Mouse (Mus musculus): ENCODE measurements around the gene Phc1. TPM values are rescaled to one million over a fixed set of nuclear protein-coding genes. Genes with fewer than 3 reads are reported as not detected.
A peak's percentile ranks its signal among the peaks of the same experiment; 100 is the strongest.

The Phc1 gene
- polyA plus RNA-seq, 2 experiments = 1.8 to 2.2 TPM

GRCm38 (mm10) chr6:122308505-122309393 lies 31.6 kb downstream of the Phc1 start, which contains the start of gene M6pr:
Gene M6pr (plus strand): TSS chr6:122308720.
- H3K27ac ChIP-seq = peak within 1 kb of the TSS; percentile 67
- ATAC-seq (ENCODE audit: insufficient read depth) (peak; percentile 97), DNase-seq (ENCODE audit: low read depth in 3 of 3, low spot score in 3 of 3) (peak; percentile 91 to 95 (median 92))
- H3K36me3 ChIP-seq (replicated peaks; ENCODE audit: control insufficient read depth, insufficient read depth, low read depth) = peaks cover 18% of the 10 kb centered on the region
- TF ChIP-seq CTCF (IDR thresholded peaks at IDR 0.05; ENCODE audit: low read depth) = peak; percentile 88
- TF ChIP-seq EP300 (IDR thresholded peaks at IDR 0.05; ENCODE audit: low read depth) = no peak
- H3K9ac ChIP-seq (replicated peaks) = peak within 1 kb of the TSS; percentile 94
- WGBS (ENCODE audit: insufficient replicate concordance) = 0% methylated on average over 49 of the region's 49 CpGs
- H3K27me3 ChIP-seq (ENCODE audit: control insufficient read depth, insufficient read depth, low read length) = no peaks in the 10 kb centered on the region
- peaks cover 10% of the 10 kb centered on the region in 2 experiments for H3K4me1 ChIP-seq (replicated peaks; ENCODE audit: control insufficient read depth in 2 of 2, insufficient read depth in 2 of 2, low read length in 1 of 2)
- peak within 1 kb of the TSS; percentile 91 to 93 for H3K4me3 ChIP-seq (ENCODE audit: insufficient read depth in 1 of 2, low read depth in 2 of 2, low read length in 2 of 2)
- no peaks in the 10 kb centered on the region for H3K9me3 ChIP-seq (ENCODE audit: control insufficient read depth, low read length)
- peak within 1 kb of the TSS; percentile 90 for H3K4me2 ChIP-seq (ENCODE audit: low read depth)

GRCm38 (mm10) chr6:122308136-122308504 lies 32.2 kb downstream of the Phc1 start:
- Histone ChIP-seq H3K9ac (replicated peaks) (no peak overlapping the region), H3K36me3 (replicated peaks; ENCODE audit: control insufficient read depth, insufficient read depth, low read depth) (peaks cover 12% of the 10 kb centered on the region), H3K9me3 (ENCODE audit: control insufficient read depth, low read length) (no peaks in the 10 kb centered on the region), H3K4me2 (ENCODE audit: low read depth) (peak overlapping the region; percentile 90), H3K27ac (no peak overlapping the region), H3K4me1 (replicated peaks; ENCODE audit: control insufficient read depth in 2 of 2, insufficient read depth in 2 of 2, low read length in 1 of 2) (peaks cover 10% of the 10 kb centered on the region in 2 experiments), H3K27me3 (ENCODE audit: control insufficient read depth, insufficient read depth, low read length) (no peaks in the 10 kb centered on the region), H3K4me3 (ENCODE audit: insufficient read depth in 1 of 2, low read depth in 2 of 2, low read length in 2 of 2) (peak overlapping the region; percentile 91 to 93; a peak in 2 of 4 replicates)
- 72% methylated on average over 6 of the region's 6 CpGs for WGBS (ENCODE audit: insufficient replicate concordance)
- ATAC-seq (ENCODE audit: insufficient read depth) (no peak), DNase-seq (ENCODE audit: low read depth in 3 of 3, low spot score in 3 of 3) (no peak)
- no peak for TF ChIP-seq CTCF (IDR thresholded peaks at IDR 0.05; ENCODE audit: low read depth)
- TF ChIP-seq EP300 (IDR thresholded peaks at IDR 0.05; ENCODE audit: low read depth) = no peak

- DNase-seq (ENCODE audit: low read depth in 3 of 3, low spot score in 3 of 3) (no peak), ATAC-seq (ENCODE audit: insufficient read depth) (no peak)
- Histone ChIP-seq H3K36me3 (replicated peaks; ENCODE audit: control insufficient read depth, insufficient read depth, low read depth) (peaks cover under 1% of the 10 kb centered on the region; the same call in 1 of the 2 replicates), H3K27me3 (ENCODE audit: control insufficient read depth, insufficient read depth, low read length) (no peaks in the 10 kb centered on the region), H3K4me1 (replicated peaks; ENCODE audit: control insufficient read depth in 2 of 2, insufficient read depth in 2 of 2, low read length in 1 of 2) (peaks cover 10% of the 10 kb centered on the region in 2 experiments), H3K4me3 (ENCODE audit: insufficient read depth in 1 of 2, low read depth in 2 of 2, low read length in 2 of 2) (no peak overlapping the region), H3K4me2 (ENCODE audit: low read depth) (no peak overlapping the region), H3K9ac (replicated peaks) (no peak overlapping the region), H3K9me3 (ENCODE audit: control insufficient read depth, low read length) (no peaks in the 10 kb centered on the region), H3K27ac (no peak overlapping the region)
- TF ChIP-seq CTCF (IDR thresholded peaks at IDR 0.05; ENCODE audit: low read depth) = no peak
- 73% methylated on average over 4 of the region's 4 CpGs for WGBS (ENCODE audit: insufficient replicate concordance)
Measured at GRCm38 (mm10) chr6:122306707-122307106, 33.7 kb downstream of the Phc1 start.

- H3K9me3 ChIP-seq (ENCODE audit: control insufficient read depth, low read length) = no peaks in the 10 kb centered on the region
- ATAC-seq (ENCODE audit: insufficient read depth) (no peak), DNase-seq (ENCODE audit: low read depth in 3 of 3, low spot score in 3 of 3) (no peak)
- TF ChIP-seq EP300 (IDR thresholded peaks at IDR 0.05; ENCODE audit: low read depth) (no peak), CTCF (IDR thresholded peaks at IDR 0.05; ENCODE audit: low read depth) (no peak)
- no peak overlapping the region for H3K4me2 ChIP-seq (ENCODE audit: low read depth)
- peaks cover 3% of the 10 kb centered on the region in 2 experiments; a peak in 3 of 4 replicates for H3K4me1 ChIP-seq (replicated peaks; ENCODE audit: control insufficient read depth in 2 of 2, insufficient read depth in 2 of 2, low read length in 1 of 2)
- H3K36me3 ChIP-seq (replicated peaks; ENCODE audit: control insufficient read depth, insufficient read depth, low read depth) = no peaks in the 10 kb centered on the region
- H3K27ac ChIP-seq = no peak overlapping the region
- H3K27me3 ChIP-seq (ENCODE audit: control insufficient read depth, insufficient read depth, low read length) = no peaks in the 10 kb centered on the region
- WGBS (ENCODE audit: insufficient replicate concordance) = 68% methylated on average over 12 of the region's 12 CpGs
- H3K4me3 ChIP-seq (ENCODE audit: insufficient read depth in 1 of 2, low read depth in 2 of 2, low read length in 2 of 2) = no peak overlapping the region
- no peak overlapping the region for H3K9ac ChIP-seq (replicated peaks)
Measured at GRCm38 (mm10) chr6:122304790-122305555, 35.4 kb downstream of the Phc1 start.

- H3K9me3 ChIP-seq (ENCODE audit: control insufficient read depth, low read length) = no peaks in the 10 kb centered on the region
- DNase-seq (ENCODE audit: low read depth in 3 of 3, low spot score in 3 of 3) (peak; percentile 45 to 57 (median 48)), ATAC-seq (ENCODE audit: insufficient read depth) (no peak)
- H3K9ac ChIP-seq (replicated peaks) = no peak overlapping the region
- H3K4me1 ChIP-seq (replicated peaks; ENCODE audit: control insufficient read depth in 2 of 2, insufficient read depth in 2 of 2, low read length in 1 of 2) = peaks cover 3 to 6% of the 10 kb centered on the region in 2 experiments; a peak in 3 of 4 replicates
- H3K4me2 ChIP-seq (ENCODE audit: low read depth) = no peak overlapping the region
- 27% methylated on average over 6 of the region's 6 CpGs for WGBS (ENCODE audit: insufficient replicate concordance)
- TF ChIP-seq EP300 (IDR thresholded peaks at IDR 0.05; ENCODE audit: low read depth) (no peak), CTCF (IDR thresholded peaks at IDR 0.05; ENCODE audit: low read depth) (peak; percentile 90)
- H3K36me3 ChIP-seq (replicated peaks; ENCODE audit: control insufficient read depth, insufficient read depth, low read depth) = no peaks in the 10 kb centered on the region
- no peak overlapping the region for H3K27ac ChIP-seq
- H3K4me3 ChIP-seq (ENCODE audit: insufficient read depth in 1 of 2, low read depth in 2 of 2, low read length in 2 of 2) = no peak overlapping the region
- H3K27me3 ChIP-seq (ENCODE audit: control insufficient read depth, insufficient read depth, low read length) = no peaks in the 10 kb centered on the region
Measured at GRCm38 (mm10) chr6:122304355-122304754, 36.0 kb downstream of the Phc1 start.

Data from liver, embryonic 14.5 days (tissue).